Mouse (Mus musculus) left cerebral cortex, postnatal 14 days (tissue): ENCODE measurements around the gene Gpm6a. TPM values are rescaled to one million over a fixed set of nuclear protein-coding genes. Genes with fewer than 3 reads are reported as not detected.
A peak's percentile ranks its signal among the peaks of the same experiment; 100 is the strongest.

Experiments used
- DNase-seq, 2 experiments: peaks; one replicate each; pipeline ENCODE4 v3.0.0; 2021 to 2022; ENCODE audit warnings: low spot score in 2 of 2, mixed read lengths in 1 of 2
- intact Hi-C: fragments of 180-260 bp; cut with DNase I; formaldehyde crosslinking; loops from one replicate; pipeline ENCODE4 v1.15.1; 2025
- long read RNA-seq, 2 experiments: library from polyadenylated mRNA; stranded (forward); transcript quantifications; one replicate each; pipeline ENCODE4 v2.0.0; 2021
- total RNA-seq, 2 experiments: library from RNA; stranded (reverse); gene quantifications; 2 replicates each; pipeline ENCODE4 v1.2.3; 2021

Gene Gpm6a
- total RNA-seq = 1,000 to 10,000 TPM; 1,368 to 1,391 TPM
- long read RNA-seq, experiment 1, transcript Gpm6a-201 (7 exons, 3,215 nt) = major isoform, 1,271 of 1,969 reads
- long read RNA-seq, experiment 1, partial matches to known transcripts = 661 of 1,969 reads
- long read RNA-seq, experiment 1, other reads (novel, unspliced or antisense) = 37 of 1,969 reads
- long read RNA-seq, experiment 2, transcript Gpm6a-201 (7 exons, 3,215 nt) = major isoform, 954 of 1,509 reads
- long read RNA-seq, experiment 2, partial matches to known transcripts = 539 of 1,509 reads
- long read RNA-seq, experiment 2, other reads (novel, unspliced or antisense) = 16 of 1,509 reads

DNA sequence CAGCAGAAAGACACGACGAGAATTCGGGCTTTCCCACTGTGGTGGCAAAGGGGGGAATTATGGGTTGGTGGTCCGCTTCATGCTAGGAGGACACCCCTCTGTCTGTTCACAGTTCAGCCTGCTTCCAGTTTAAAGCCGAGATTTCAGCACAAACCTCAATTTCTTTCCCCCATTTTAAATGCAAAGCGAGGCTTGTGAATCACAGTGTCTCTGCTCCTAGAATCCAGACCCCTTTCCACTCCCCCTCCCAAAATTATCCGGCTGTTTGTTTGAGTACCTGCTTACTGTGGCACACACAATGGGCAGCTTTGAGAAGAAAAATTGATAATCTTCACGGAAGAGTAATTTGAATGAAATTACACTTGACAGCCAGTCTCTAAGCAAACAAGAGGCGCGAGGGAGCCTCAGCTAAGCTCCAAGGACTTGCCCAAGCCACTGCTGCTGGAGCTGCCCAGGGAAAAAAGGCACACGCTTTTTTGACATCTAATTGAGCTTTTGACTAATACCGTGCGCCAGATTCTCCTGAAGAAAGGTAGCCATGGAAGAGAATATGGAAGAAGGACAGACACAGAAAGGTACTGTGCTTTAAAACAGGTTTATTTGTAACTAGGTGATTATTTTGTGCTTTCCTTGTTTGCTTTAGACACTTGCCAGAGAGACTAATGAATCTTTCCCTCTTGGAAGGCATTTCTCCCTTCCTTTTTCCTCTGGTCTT is at the start of gene Gpm6a:
TSS of gene Gpm6a (plus strand) at position 103 of the 715 bp plus-strand sequence.
- intact Hi-C loops = loop anchor here (2.0 to 5.0 kb wide), 4 partner anchors 68 to 218 kb away; partner anchors contain the start of gene Wdr17
- DNase-seq = peak; percentile 73 to 94

DNA sequence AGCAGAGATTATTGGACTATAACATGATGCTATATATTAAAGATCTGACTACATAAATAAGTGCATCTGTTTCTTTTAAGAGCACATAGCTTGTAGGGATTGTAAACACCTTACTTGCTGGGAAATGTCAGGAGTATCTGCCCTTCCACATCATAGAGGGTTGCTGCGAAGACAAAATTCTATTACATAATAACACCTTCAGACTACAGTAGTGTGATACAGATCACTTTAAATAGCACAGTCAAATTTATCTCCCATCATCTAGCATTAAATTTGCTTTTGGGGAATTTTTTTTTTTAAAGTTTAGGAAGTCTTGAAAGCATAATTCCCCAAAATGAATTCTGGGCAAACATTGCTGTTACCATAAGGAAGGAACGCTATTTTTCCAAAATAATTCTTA is 41.8 kb upstream of the Gpm6a start:
- DNase-seq = no peak
- intact Hi-C loops = no loop called here

DNA sequence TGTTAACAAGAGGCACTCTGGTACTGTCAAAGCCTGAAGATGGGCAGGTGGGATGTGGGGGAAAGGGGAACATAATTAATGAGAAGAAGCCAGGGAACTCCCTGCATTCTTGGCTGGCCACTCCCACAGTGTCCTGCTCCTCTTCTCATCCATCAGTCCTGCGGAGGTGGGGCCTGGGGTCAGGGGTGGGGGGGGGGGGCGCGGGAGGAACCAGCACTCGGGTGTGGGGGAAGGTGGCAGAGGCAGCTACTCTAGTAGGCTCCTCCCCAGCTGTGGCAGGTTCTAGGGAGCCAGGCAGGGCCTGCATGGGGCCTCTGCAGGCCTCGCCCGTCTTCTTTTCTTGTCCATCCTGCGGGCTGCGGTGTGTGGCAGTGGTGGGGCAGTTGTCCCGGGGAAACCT is 36.9 kb upstream of the Gpm6a start:
- DNase-seq = no peak
- intact Hi-C loops = no loop called here

DNA sequence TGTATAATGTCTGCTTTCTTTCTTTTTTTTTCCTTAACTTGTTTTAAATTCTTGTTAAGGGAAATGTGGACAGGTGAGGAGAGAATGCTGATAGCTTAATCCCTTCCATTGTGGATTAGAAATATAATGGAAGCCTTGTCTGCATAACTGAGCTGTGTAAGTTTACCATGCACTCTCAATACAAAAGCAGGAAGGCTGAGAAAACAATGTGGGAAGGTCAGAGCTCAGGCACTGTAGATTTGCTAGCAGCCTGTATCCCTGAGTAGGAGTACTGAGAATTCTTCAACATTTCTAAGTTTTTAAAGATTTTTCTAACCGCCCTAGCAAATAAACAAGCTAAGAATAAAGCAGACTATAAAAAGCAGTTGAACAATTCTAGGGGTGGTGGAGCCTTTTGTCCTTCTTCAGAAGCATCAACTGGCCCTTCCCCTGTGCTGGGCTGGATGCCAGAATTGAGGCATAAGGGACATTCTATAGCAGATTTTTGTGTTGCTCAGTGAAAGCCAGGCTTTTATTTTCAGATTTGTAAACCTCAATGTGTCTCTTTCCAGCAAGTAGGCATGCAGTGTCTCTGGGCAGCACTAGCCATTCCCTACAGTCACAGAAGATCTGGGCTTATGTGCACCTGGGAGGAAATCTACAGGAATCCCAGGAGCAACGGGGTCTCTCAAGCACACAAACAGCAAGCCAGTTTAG is 32.3 kb upstream of the Gpm6a start:
- peak; percentile 13 to 18 for DNase-seq
- intact Hi-C loops = no loop called here

DNA sequence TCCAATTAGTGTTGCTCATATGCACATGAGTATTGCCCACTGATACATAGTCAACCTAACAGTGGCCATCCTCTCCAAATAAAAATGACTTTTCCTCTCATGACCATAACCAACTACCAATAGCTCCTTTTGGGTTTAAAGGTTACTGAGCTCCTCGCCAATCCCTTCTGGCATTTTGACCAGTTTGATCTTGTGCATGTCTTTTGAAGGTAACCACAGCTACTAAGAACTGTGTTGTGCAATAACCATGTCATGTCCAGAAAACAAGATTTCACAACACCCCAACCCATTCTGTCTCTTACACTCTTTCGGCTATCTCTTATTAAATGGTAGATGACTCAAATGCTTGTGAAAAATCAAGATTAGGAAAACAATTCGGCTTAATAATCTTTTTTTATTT is 29.7 kb upstream of the Gpm6a start:
- intact Hi-C loops = no loop called here

GRCm38 (mm10) chr8:54932306-54932705 is 22.3 kb upstream of the Gpm6a start:
- DNase-seq = no peak
- intact Hi-C loops = no loop called here

More for the DNA sequence above, 29.7 kb upstream of the Gpm6a start:
- DNase-seq = no peak

DNA sequence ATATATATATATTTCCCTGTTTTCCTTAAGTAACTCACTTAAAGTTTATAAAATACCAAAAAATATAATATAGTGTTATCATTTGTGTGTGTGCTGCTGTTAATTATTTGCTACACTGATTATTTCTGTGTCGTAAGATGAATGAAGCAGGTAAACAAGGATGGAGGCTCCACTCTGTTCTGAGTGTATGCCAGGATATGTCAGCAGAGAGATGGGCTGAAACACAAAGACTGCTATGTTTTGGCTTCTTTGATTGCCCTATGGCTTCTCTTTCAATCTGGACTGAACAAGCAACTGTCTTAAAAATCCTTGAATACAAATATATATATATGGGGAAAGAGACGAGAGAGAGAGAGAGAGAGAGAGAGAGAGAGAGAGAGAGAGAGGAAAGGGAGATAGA is 1.3 kb upstream of the Gpm6a start:
- no peak for DNase-seq
- intact Hi-C loops = no loop called here

GRCm38 (mm10) chr8:54954030-54954429 is 613 bp upstream of the Gpm6a start:
- intact Hi-C loops = loop anchor here (2.0 kb wide), 1 partner anchor 67 kb away; the partner anchor contains the start of gene Wdr17
- peak in 1 of 2 experiments; percentile 38 for DNase-seq

GRCm38 (mm10) chr8:54955456-54955800 is 785 bp downstream of the Gpm6a start:
- DNase-seq = no peak
- intact Hi-C loops = loop anchor here (2.0 to 5.0 kb wide), 4 partner anchors 69 to 218 kb away; partner anchors contain the start of gene Wdr17

DNA sequence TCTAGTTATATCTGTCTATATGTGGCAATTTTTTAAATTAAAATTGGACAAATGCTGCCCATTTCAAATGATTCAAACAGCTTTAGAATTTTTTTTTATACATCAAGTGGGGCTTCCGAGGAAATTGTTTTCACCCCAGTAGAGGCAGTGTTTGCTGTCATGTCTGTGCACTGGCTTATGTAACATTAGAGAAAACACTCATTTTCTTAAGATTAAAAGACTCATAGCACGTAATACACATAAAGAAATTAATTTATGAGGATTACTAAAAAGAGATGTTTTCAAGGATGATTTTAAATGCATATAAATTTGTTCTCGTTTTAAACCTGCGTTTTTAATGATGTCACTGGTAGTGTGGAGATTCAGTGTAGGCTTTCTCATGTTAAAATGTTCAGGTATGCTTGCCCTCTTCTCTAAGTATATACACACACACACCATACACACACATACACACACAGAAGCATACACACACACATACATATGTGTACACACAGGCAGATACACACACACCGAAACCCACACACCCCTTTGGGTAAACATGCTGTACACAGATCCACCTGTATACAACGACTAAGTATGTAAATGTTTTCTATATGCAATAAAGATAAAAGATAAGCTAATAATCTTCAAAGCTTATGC is 1.4 kb downstream of the Gpm6a start:
- DNase-seq = no peak
- intact Hi-C loops = loop anchor here (2.0 to 5.0 kb wide), 4 partner anchors 69 to 219 kb away; partner anchors contain the start of gene Wdr17

DNA sequence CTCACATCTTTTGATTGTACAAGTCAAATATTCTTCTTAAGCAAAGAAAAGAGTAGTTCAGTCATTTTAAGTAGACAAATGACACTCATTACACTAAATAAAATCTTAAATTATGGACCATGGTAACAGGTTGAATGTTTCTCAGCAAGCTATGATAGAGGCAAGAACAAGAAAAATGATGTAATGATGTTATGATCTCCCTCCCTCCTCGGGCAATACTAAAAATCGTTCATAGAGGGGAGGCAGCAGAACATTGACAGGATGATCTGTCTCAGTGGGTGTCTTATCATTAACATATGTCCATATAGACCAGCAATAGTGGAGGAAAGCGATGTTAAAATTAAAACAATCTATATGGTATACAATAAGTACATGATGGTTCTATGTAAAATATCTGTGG is 2.1 kb downstream of the Gpm6a start:
- intact Hi-C loops = loop anchor here (5.0 kb wide), 3 partner anchors 81 to 219 kb away; no protein-coding TSS in a partner anchor
- peak; percentile 37 to 52 for DNase-seq

- DNase-seq = no peak
- intact Hi-C loops = loop anchor here (5.0 kb wide), 3 partner anchors 80 to 220 kb away; no protein-coding TSS in a partner anchor
These were observed 2.9 kb downstream of the Gpm6a start for GRCm38 (mm10) chr8:54957506-54957905.

GRCm38 (mm10) chr8:54961571-54961970 is 6.9 kb downstream of the Gpm6a start:
- no peak for DNase-seq
- intact Hi-C loops = no loop called here

GRCm38 (mm10) chr8:54975020-54975419 is 20.4 kb downstream of the Gpm6a start:
- no peak for DNase-seq
- intact Hi-C loops = no loop called here

- DNase-seq = no peak
These were observed 20.9 kb downstream of the Gpm6a start for GRCm38 (mm10) chr8:54975506-54975905.

DNA sequence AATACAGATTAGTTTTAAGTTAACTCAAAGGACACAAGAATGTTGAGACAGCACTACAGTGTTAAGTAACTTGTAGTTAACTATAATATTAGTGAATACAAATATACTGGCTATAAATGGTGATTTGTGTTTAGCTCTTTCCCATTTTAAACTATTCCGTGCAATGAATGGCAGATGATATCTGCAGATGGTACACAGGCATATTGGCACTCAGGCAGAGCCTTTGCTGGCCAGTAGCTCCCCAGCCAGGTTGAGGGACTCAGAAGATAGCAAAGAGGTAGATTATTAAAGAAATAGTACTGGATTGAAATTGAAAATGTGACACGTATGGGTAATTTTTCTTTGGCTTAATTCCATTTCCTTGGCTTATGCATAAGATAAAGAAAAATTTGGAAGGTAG is 21.3 kb downstream of the Gpm6a start:
- intact Hi-C loops = no loop called here
- DNase-seq = no peak

More at GRCm38 (mm10) chr8:54975506-54975905, 20.9 kb downstream of the Gpm6a start:
- intact Hi-C loops = no loop called here

DNA sequence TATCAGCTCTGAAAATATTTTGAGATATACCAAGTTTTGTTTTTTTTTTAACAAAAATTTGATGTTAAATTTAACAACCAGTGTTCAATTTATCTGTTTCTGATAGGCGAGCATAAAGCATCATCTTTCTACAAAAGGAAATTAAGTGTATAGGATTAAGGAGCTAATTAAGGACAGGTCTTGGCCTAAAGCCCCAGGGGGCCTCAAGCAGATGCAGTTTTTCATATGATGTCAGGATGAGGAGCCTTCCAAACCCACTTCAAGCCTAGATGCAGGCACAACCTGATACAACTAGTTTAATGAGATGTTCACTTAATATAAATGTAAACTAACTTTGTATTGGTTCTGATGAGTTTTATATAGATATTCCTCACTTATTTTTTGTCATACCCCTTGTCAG is 22.0 kb downstream of the Gpm6a start:
- intact Hi-C loops = no loop called here
- no peak for DNase-seq

DNA sequence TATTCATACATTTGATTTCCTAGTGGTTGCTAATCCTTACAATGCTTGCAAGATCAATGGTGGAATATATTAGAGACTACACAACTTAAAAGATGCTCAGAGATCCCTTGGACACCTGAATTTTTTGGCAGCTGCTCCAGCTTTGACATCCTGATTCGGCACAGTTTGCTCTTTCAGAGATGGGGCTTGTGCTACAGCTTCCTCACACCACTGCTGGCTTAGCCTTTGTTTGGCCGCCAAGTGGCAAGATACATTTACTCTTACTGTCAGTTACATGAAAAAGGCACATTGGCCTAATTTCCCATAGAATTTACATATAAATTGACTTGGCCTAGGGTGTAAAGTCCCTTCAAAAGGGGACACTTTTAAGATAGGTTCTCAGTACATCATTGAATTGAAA is 32.1 kb downstream of the Gpm6a start:
- intact Hi-C loops = no loop called here
- no peak for DNase-seq

DNA sequence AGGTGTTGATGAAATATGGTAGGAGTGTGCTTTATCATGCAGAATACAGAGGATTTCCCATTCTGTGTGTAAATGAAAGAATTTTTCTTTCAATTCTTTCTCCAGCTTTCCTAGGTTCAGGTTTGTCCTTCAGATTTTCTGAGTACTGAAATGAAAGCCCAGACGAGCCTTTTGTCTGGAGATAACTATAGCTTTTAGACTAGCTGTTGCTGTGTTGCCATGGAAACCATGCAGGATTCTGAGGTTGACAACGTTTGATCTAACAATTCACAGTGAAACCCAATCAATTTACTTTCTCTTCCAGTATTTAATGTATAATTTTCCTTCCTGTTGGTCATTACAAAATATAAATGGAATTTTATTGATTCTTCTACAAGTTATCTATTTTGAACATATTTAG is 34.5 kb downstream of the Gpm6a start:
- peak; percentile 44 to 47 for DNase-seq

More for the DNA sequence above, 34.5 kb downstream of the Gpm6a start:
- intact Hi-C loops = no loop called here
